In the genomic region with DNA sequence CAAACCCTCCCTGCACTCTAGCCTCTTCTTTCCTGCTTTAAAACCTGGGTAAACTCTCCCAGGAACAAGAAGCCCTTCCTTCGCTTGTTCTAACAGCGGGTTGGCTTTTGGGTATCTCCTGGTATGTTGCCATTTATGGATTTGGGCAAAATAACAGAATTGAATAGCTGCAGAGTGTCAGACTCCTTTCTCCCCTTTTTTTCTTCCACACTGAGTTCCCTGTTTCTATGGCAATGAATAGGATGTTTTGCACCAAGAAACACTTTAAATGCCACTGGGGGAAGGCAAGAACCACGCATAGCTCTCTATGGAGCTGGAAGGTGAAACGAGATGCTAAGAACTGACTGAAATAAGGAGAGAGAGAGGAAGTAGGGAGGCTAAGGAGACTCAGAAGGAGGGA, we compare ENCODE assay signal across 12 mouse cellular contexts.
"Had no signal": no experiment of that assay in that cellular context is flagged by ENCODE, and none has a peak within 500 bp of the region (broad histone marks: within the 10 kb centered on the region; RNA-seq: fewer than 3 reads in every experiment).

No protein-coding gene starts in this region.

- H3K9me3 ChIP-seq: limb, embryonic 10.5 days; liver, embryonic 15.5 days; midbrain, embryonic 13.5 days; stomach, embryonic 15.5 days had no signal

- H3K4me2 ChIP-seq: liver, embryonic 11.5 days; liver, embryonic 15.5 days; midbrain, embryonic 13.5 days; stomach, embryonic 15.5 days had no signal

- H3K4me3 ChIP-seq: limb, embryonic 10.5 days; liver, embryonic 15.5 days; midbrain, embryonic 13.5 days; stomach, embryonic 15.5 days had no signal

- DNase-seq: kidney, adult 8-10 months; kidney, postnatal 25 days; lung, adult 2 months; lung, postnatal 36 days; spleen, adult 18-20 months; thymus, postnatal 14 days had no signal

- H3K4me1 ChIP-seq: liver, embryonic 15.5 days; stomach, embryonic 15.5 days had no signal

- H3K36me3 ChIP-seq: limb, embryonic 10.5 days; liver, embryonic 15.5 days; midbrain, embryonic 13.5 days; stomach, embryonic 15.5 days had no signal

- H3K27me3 ChIP-seq: liver, embryonic 15.5 days; midbrain, embryonic 13.5 days; stomach, embryonic 15.5 days had no signal

- ATAC-seq: lung, postnatal 0 days; midbrain, embryonic 13.5 days had no signal

- H3K27ac ChIP-seq: limb, embryonic 10.5 days; liver, embryonic 15.5 days; midbrain, embryonic 13.5 days; stomach, embryonic 15.5 days had no signal

- H3K9ac ChIP-seq: liver, embryonic 15.5 days; midbrain, embryonic 13.5 days; stomach, embryonic 15.5 days had no signal
